Mouse (Mus musculus) embryo, embryonic 10 days (tissue): ENCODE data around the gene P4ha2.

ENCODE experiments used
- DNase-seq: peaks from one replicate; pipeline ENCODE4 v3.0.0-alpha.2; 2015; ENCODE audit warnings: low spot score

The P4ha2 gene

GRCm38 (mm10) chr11:54068520-54069371 is 31.1 kb upstream of the P4ha2 start, which contains the start of gene Pdlim4:
TSS of gene Pdlim4 (minus strand) at chr11:54069014.
- peak; percentile 66 for DNase-seq

GRCm38 (mm10) chr11:54071726-54072445 is 28.0 kb upstream of the P4ha2 start:
- DNase-seq, result no peak

- no peak for DNase-seq
These were observed 26.6 kb upstream of the P4ha2 start for GRCm38 (mm10) chr11:54073291-54073690.

GRCm38 (mm10) chr11:54075353-54075752 is 24.5 kb upstream of the P4ha2 start:
- no peak for DNase-seq

GRCm38 (mm10) chr11:54076101-54076500 is 23.8 kb upstream of the P4ha2 start:
- no peak for DNase-seq

- no peak for DNase-seq
These were observed 19.5 kb upstream of the P4ha2 start for GRCm38 (mm10) chr11:54080435-54080834.

- no peak for DNase-seq
These were observed 17.2 kb upstream of the P4ha2 start for GRCm38 (mm10) chr11:54082725-54083124.

- no peak for DNase-seq
These were observed 14.9 kb upstream of the P4ha2 start for GRCm38 (mm10) chr11:54084976-54085375.

GRCm38 (mm10) chr11:54085816-54086215 is 14.1 kb upstream of the P4ha2 start:
- DNase-seq, result no peak

- DNase-seq, result no peak
These were observed 11.5 kb upstream of the P4ha2 start for GRCm38 (mm10) chr11:54088253-54088946.

GRCm38 (mm10) chr11:54088947-54089317 is 11.0 kb upstream of the P4ha2 start:
- DNase-seq, result peak; percentile 52

GRCm38 (mm10) chr11:54090091-54090879 is 9.6 kb upstream of the P4ha2 start:
- DNase-seq, result no peak

GRCm38 (mm10) chr11:54091726-54092125 is 8.2 kb upstream of the P4ha2 start:
- no peak for DNase-seq

- no peak for DNase-seq
These were observed 7.7 kb upstream of the P4ha2 start for GRCm38 (mm10) chr11:54092188-54092587.

- peak; percentile 68 for DNase-seq
These were observed 6.9 kb upstream of the P4ha2 start for GRCm38 (mm10) chr11:54093000-54093399.

- DNase-seq, result peak; percentile 71
These were observed 1.0 kb downstream of the P4ha2 start for GRCm38 (mm10) chr11:54100692-54101591.

GRCm38 (mm10) chr11:54101701-54102100 is 1.8 kb downstream of the P4ha2 start:
- DNase-seq, result no peak

GRCm38 (mm10) chr11:54102706-54103449 is 3.0 kb downstream of the P4ha2 start:
- no peak for DNase-seq

- no peak for DNase-seq
These were observed 5.1 kb downstream of the P4ha2 start for GRCm38 (mm10) chr11:54105011-54105410.

GRCm38 (mm10) chr11:54106676-54107075 is 6.8 kb downstream of the P4ha2 start:
- no peak for DNase-seq
